Mouse (Mus musculus) T-helper 17 cell (primary cell): ENCODE data around the gene Klhl2.

Source experiments
- in situ Hi-C, 2 experiments: fragments of 300-600 bp; cut with MboI, MseI; formaldehyde crosslinking; loops; 1 replicate in 1 of 2; 2 replicates in 1 of 2; pipeline ENCODE4 v1.15.1; 2025; ENCODE audit warnings: high pct_unique_total_duplicates in 2 of 2

Klhl2 gene

GRCm38 (mm10) chr8:64774136-64774535 lies 75.7 kb downstream of the Klhl2 start:
- in situ Hi-C loops, result no loop called here

- in situ Hi-C loops, result no loop called here
These were observed 79.0 kb downstream of the Klhl2 start for GRCm38 (mm10) chr8:64770814-64771213.

- in situ Hi-C loops, result no loop called here
These were observed 80.2 kb downstream of the Klhl2 start for GRCm38 (mm10) chr8:64769586-64769985.

GRCm38 (mm10) chr8:64768645-64769044 lies 81.2 kb downstream of the Klhl2 start:
- in situ Hi-C loops, result no loop called here

- in situ Hi-C loops, result no loop called here
These were observed 82.8 kb downstream of the Klhl2 start for GRCm38 (mm10) chr8:64767047-64767446.

GRCm38 (mm10) chr8:64764075-64764474 lies 85.7 kb downstream of the Klhl2 start:
- in situ Hi-C loops, result no loop called here

- in situ Hi-C loops, result no loop called here
These were observed 87.1 kb downstream of the Klhl2 start for GRCm38 (mm10) chr8:64762751-64763150.

- in situ Hi-C loops, result no loop called here
These were observed 88.4 kb downstream of the Klhl2 start for GRCm38 (mm10) chr8:64761430-64761829.

GRCm38 (mm10) chr8:64757956-64758355 lies 91.9 kb downstream of the Klhl2 start:
- in situ Hi-C loops, result no loop called here

GRCm38 (mm10) chr8:64746215-64747058 lies 103.4 kb downstream of the Klhl2 start:
- in situ Hi-C loops, result loop anchor here in 1 of 2 experiments (25.0 kb wide), 1 partner anchor 1741 kb away; the partner anchor contains the start of gene Tma16

GRCm38 (mm10) chr8:64740547-64741211 lies 109.1 kb downstream of the Klhl2 start:
- in situ Hi-C loops, result loop anchor here in 1 of 2 experiments (25.0 kb wide), 1 partner anchor 1747 kb away; the partner anchor contains the start of gene Tma16

- in situ Hi-C loops, result loop anchor here in 1 of 2 experiments (25.0 kb wide), 1 partner anchor 1748 kb away; the partner anchor contains the start of gene Tma16
These were observed 110.9 kb downstream of the Klhl2 start for GRCm38 (mm10) chr8:64738916-64739315.

- in situ Hi-C loops, result loop anchor here in 1 of 2 experiments (25.0 kb wide), 1 partner anchor 1750 kb away; the partner anchor contains the start of gene Tma16
These were observed 113.0 kb downstream of the Klhl2 start for GRCm38 (mm10) chr8:64736767-64737323.

- in situ Hi-C loops, result loop anchor here in 1 of 2 experiments (25.0 kb wide), 1 partner anchor 1752 kb away; the partner anchor contains the start of gene Tma16
These were observed 114.7 kb downstream of the Klhl2 start for GRCm38 (mm10) chr8:64735161-64735560.

GRCm38 (mm10) chr8:64733271-64733943 lies 116.4 kb downstream of the Klhl2 start, which contains the start of gene Msmo1:
Msmo1 (minus strand) TSS chr8:64733792.
- in situ Hi-C loops, result loop anchor here (5.0 to 25.0 kb wide), 3 partner anchors 124 to 1754 kb away; partner anchors contain the start of gene Tma16 (in 1 of the 2)

GRCm38 (mm10) chr8:64732596-64732995 lies 117.2 kb downstream of the Klhl2 start:
- in situ Hi-C loops, result loop anchor here (5.0 to 25.0 kb wide), 3 partner anchors 125 to 1755 kb away; partner anchors contain the start of gene Tma16 (in 1 of the 2)

- in situ Hi-C loops, result loop anchor here (5.0 to 25.0 kb wide), 3 partner anchors 113 to 1759 kb away; partner anchors contain the start of gene Tma16 (in 1 of the 2)
These were observed 121.7 kb downstream of the Klhl2 start for GRCm38 (mm10) chr8:64728156-64728555.

GRCm38 (mm10) chr8:64726190-64726695 lies 123.6 kb downstream of the Klhl2 start:
- in situ Hi-C loops, result loop anchor here (5.0 to 25.0 kb wide), 3 partner anchors 111 to 1761 kb away; partner anchors contain the start of gene Tma16 (in 1 of the 2)

- in situ Hi-C loops, result loop anchor here in 1 of 2 experiments (10.0 kb wide), 1 partner anchor 108 kb away; no protein-coding TSS in a partner anchor
These were observed 126.6 kb downstream of the Klhl2 start for GRCm38 (mm10) chr8:64723206-64723605.

GRCm38 (mm10) chr8:64717868-64718267 lies 131.9 kb downstream of the Klhl2 start:
- in situ Hi-C loops, result no loop called here
